Mouse (Mus musculus) lung, embryonic 15.5 days (tissue): ENCODE measurements around the gene Mks1. TPM values are rescaled to one million over a fixed set of nuclear protein-coding genes. Genes with fewer than 3 reads are reported as not detected.

Experiments used
- ATAC-seq: fragments of 200-750 bp; cut with Nextera tagmentation; 2 replicates; pipeline ENCODE4 v1.8.0; 2017; ENCODE audit warnings: moderate number of reproducible peaks, borderline replicate concordance; ENCODE audit not compliant: low FRiP score, low TSS enrichment; ENCODE audit errors: extremely low read depth
- H3K27ac ChIP-seq: fragments of 300-500 bp; sonication (generic); 2 replicates; pipeline ENCODE4 v1.5.1; 2015; ENCODE audit warnings: moderate library complexity, mild to moderate bottlenecking, inconsistent platforms
- H3K27me3 ChIP-seq: fragments of 300-500 bp; sonication (generic); 2 replicates; pipeline ENCODE4 v1.6.1; 2015; ENCODE audit warnings: inconsistent platforms
- H3K36me3 ChIP-seq: fragments of 300-500 bp; sonication (generic); 2 replicates; pipeline ENCODE4 v1.6.1; 2015; ENCODE audit warnings: inconsistent platforms
- H3K4me1 ChIP-seq: fragments of 300-500 bp; sonication (generic); 2 replicates; pipeline ENCODE4 v1.6.1; 2015; ENCODE audit warnings: inconsistent platforms
- H3K4me2 ChIP-seq: fragments of 300-500 bp; sonication (generic); 2 replicates; pipeline ENCODE4 v1.6.1; 2015; ENCODE audit warnings: inconsistent platforms, mild to moderate bottlenecking, moderate library complexity
- H3K4me3 ChIP-seq: fragments of 300-500 bp; sonication (generic); 2 replicates; pipeline ENCODE4 v1.5.1; 2015; ENCODE audit warnings: mild to moderate bottlenecking, inconsistent platforms
- H3K9ac ChIP-seq: fragments of 300-500 bp; sonication (generic); 2 replicates; pipeline ENCODE4 v1.6.1; 2015; ENCODE audit warnings: inconsistent platforms
- H3K9me3 ChIP-seq: fragments of 300-500 bp; sonication (generic); 2 replicates; pipeline ENCODE4 v1.6.1; 2016; ENCODE audit warnings: inconsistent platforms
- WGBS: fragments of 180-500 bp; shearing (Covaris S2); methylation state at CpG from one replicate; pipeline ENCODE4 v1.1.7; 2015; 5-methylcytosine and 5-hydroxymethylcytosine counted together
- polyA plus RNA-seq: library from polyadenylated mRNA; unstranded; fragments of >200 nt; fragmentation: Nextera tagmentation; extraction: Ambion mirVana; gene quantifications from 2 replicates; pipeline ENCODE4 v1.2.1, GENCODE M21; 2015

Mks1 gene
- polyA plus RNA-seq: 15.2 and 16.5 TPM in 2 replicates

DNA sequence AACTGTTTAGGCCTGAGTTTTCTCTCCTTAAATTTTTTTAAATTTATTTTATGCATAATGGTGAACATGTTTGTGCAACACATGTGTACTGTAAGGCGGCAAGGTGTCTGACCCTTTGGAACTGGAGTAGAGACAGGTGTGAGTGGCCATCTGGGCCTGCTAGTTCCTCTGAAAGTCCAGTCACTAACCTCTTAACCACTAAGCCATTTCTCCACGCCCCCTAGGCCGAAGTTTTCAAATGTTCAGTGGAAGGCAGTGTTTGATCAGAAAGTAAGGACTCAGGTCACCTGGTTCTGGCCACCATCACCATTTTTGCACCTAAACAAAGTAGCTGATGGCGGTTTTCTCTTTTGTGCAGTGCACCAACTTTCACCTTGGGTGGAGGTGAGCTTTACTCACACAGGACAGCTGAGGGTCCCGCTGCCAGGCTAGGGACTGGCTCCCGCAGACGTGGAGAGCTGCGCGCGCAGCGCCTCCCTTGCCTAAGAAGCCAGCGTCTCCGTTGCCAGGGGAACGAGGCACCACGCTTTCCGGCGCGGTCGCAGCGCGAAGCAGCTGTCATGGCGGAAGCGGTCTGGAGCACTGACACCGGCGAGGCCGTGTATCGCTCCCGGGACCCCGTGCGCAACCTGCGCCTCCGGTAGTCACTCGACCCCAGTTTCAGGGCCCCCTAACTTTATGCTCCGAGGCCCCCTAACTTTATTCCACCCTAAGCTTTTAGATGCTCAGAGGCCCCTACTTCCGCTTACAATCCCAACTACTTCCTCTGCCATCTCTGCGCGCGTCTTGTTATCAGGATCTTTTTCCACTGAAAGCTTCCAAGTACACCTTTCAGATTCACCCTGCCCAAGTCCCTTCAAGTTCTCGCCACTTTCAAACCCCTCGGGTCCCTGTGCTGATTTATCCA, at the start of gene Mks1:
Gene Mks1, plus strand, starts transcription at position 526 of the 907 bp plus-strand sequence.
- peak within 1 kb of the TSS; percentile 38 for H3K9ac ChIP-seq
- peaks cover 16% of the 10 kb centered on the region for H3K36me3 ChIP-seq
- H3K4me2 ChIP-seq: peak within 1 kb of the TSS; percentile 79
- peak within 1 kb of the TSS; percentile 60 for H3K4me3 ChIP-seq
- no peaks in the 10 kb centered on the region for H3K9me3 ChIP-seq
- WGBS: 4% methylated on average over 40 of the region's 40 CpGs
- peak; percentile 91; the same call in 1 of the 2 replicates for ATAC-seq
- H3K27ac ChIP-seq: peak within 1 kb of the TSS; percentile 36; the same call in 1 of the 2 replicates
- no peaks in the 10 kb centered on the region for H3K27me3 ChIP-seq
- H3K4me1 ChIP-seq: peaks cover 7% of the 10 kb centered on the region

DNA sequence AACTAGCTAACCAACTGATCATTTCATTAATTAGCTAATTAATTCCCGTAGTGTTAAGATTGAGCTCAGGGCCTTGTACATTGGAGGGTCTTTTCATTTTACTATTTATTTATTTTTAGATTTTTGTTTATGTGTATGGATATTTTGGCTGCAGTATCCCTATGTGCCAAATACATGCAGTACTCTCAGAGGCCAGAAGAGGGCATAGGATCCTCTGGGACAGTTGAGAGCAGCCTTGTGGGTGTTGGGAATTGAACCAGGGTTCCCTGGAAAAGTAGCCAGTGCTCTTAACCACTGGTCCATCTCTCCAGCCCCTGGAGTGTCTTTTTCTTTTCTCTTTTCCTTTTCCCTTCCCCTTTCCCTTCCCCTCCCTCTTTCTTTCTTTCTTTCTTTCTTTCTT, 47.6 kb upstream of the Mks1 start:
- ATAC-seq: no peak
- Histone ChIP-seq H3K4me1 (no peaks in the 10 kb centered on the region), H3K9me3 (no peaks in the 10 kb centered on the region), H3K4me3 (no peak overlapping the region), H3K27ac (no peak overlapping the region), H3K27me3 (no peaks in the 10 kb centered on the region), H3K9ac (no peak overlapping the region), H3K36me3 (no peaks in the 10 kb centered on the region), H3K4me2 (no peak overlapping the region)
- WGBS: 52% methylated on average over 1 of the region's 1 CpGs

DNA sequence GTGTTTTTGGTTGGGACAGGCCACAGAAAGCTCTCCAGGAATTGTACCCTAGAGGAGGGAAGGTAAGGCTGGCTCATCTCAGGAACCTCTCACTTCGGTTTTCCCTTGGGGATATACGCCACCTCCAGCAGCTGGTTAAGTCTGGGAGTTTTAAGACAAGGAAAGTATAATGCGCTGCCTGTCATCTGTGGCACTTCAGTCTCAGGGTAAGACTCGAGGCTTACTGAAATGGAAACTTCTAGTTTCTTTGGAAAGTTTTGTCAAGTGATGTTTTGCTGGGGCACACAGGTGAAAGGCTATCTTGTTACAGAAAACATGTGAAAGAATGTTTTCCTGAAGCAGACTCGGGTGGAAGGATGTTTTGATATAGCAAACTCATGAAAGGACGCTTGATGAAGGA, 45.6 kb upstream of the Mks1 start:
- 69% methylated on average over 6 of the region's 6 CpGs for WGBS
- ATAC-seq: no peak
- H3K27ac ChIP-seq: no peak overlapping the region
- H3K9ac ChIP-seq: no peak overlapping the region
- H3K4me1 ChIP-seq: no peaks in the 10 kb centered on the region
- H3K27me3 ChIP-seq: no peaks in the 10 kb centered on the region
- no peak overlapping the region for H3K4me2 ChIP-seq
- no peak overlapping the region for H3K4me3 ChIP-seq
- no peaks in the 10 kb centered on the region for H3K36me3 ChIP-seq
- no peaks in the 10 kb centered on the region for H3K9me3 ChIP-seq

DNA sequence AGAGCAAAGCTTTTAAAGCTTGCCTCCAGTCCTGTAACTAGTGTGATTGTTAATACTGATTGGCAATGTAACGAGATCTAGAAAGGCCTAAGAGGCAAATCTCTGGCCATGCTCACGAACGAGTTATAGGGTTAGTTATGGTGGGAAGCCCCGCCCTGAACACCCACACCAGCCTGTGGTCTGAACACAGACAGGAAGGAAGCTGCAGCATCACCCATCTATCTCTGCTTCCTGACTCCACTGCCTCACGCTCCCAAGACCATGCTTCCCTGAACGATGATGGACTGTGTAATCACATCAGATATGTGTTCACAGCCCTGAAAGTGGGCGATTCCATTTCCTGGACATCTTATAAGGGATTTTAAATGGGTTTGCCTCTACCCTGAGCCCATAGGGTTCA, 44.8 kb upstream of the Mks1 start:
- Histone ChIP-seq H3K4me2 (no peak overlapping the region), H3K27me3 (no peaks in the 10 kb centered on the region), H3K9ac (no peak overlapping the region), H3K36me3 (no peaks in the 10 kb centered on the region), H3K4me3 (no peak overlapping the region), H3K27ac (no peak overlapping the region), H3K4me1 (no peaks in the 10 kb centered on the region), H3K9me3 (no peaks in the 10 kb centered on the region)
- WGBS: 67% methylated on average over 7 of the region's 7 CpGs
- ATAC-seq: no peak

DNA sequence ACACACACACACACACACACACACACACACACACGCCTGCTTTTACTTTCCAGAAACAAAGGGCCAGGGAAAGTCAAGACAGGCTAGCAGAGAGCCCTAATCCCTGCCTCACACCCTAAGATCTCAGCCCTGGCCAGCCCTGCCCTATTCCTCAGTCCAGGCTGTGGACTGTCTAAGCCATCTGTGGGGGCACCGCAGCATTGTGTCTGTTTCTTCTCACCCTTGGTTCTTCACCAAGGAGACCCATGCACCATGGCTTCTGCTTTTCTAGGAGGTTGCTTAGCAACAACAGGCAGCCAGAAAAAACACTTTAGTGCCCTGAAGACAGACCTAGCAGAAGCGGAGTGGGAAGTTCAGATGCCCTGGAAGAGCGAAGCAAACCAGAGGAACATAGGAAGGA, 41.6 kb upstream of the Mks1 start:
- Histone ChIP-seq H3K36me3 (no peaks in the 10 kb centered on the region), H3K4me2 (no peak overlapping the region), H3K27me3 (peaks cover 9% of the 10 kb centered on the region), H3K4me1 (no peaks in the 10 kb centered on the region), H3K9ac (no peak overlapping the region), H3K27ac (no peak overlapping the region), H3K4me3 (no peak overlapping the region), H3K9me3 (no peaks in the 10 kb centered on the region)
- ATAC-seq: no peak
- 65% methylated on average over 4 of the region's 4 CpGs for WGBS

DNA sequence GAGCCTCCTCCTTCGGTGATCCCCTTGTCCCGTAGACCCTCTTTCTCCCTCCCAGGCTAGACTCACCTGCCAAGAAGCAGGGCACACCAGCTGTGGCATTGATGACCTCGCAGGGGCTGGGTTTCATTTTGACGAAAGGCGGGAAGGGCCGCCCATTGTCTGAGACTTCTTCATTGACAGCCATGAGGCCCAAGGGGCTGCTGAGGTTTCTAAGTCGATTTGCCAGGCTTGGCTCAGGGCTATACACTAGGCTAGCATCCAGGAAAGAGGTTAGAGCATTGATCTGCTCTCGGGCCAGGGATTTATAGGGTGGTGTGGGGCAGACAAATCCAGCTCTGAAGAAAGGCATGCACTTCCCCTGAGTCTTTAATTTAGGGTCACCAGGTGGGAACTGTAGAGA, 38.2 kb upstream of the Mks1 start:
- ATAC-seq: no peak
- peaks cover 20% of the 10 kb centered on the region for H3K27me3 ChIP-seq
- H3K27ac ChIP-seq: no peak overlapping the region
- H3K4me3 ChIP-seq: no peak overlapping the region
- no peak overlapping the region for H3K4me2 ChIP-seq
- no peaks in the 10 kb centered on the region for H3K36me3 ChIP-seq
- H3K9me3 ChIP-seq: no peaks in the 10 kb centered on the region
- H3K9ac ChIP-seq: no peak overlapping the region
- 68% methylated on average over 8 of the region's 8 CpGs for WGBS
- 0 out of 2 replicates have a peak, but pooled peaks cover 3% of the 10 kb centered on the region for H3K4me1 ChIP-seq

DNA sequence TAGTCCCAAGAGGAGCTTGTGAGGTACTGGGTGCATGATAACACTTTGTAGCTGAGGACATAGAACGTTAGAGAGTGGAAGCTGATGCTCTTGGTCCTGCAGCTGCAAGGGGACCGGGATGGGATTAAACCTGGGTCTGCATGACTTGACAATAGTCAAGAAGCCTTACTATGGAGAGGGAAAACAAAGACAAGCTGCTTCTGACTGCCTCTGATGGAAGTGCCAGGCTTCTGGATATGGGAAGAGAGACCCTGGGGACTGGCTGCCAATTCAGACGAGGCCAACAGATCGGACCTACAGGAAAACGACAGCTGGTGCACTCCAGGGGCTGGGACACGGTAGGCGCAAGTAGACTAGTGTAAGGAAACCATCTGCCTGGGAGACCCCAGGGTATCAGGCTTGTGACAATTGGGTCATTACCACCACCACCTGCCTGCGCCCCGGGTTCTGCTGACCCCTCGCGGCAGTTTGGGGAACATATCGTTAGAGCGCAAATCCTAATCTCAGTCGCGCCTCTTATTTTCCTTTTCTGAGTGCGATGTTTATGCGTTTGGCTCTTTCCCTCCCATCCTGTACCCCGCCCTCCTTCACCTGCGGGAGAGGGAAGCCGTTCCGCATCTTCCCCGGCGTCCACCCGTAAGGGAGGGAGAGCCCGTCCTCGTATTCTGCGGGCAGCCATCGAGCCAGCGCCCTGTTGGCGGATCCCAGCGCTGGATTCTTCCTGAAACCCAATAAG, 36.1 kb upstream of the Mks1 start:
- Histone ChIP-seq H3K4me1 (0 out of 2 replicates have a peak, but pooled peaks cover 3% of the 10 kb centered on the region), H3K9ac (no peak overlapping the region), H3K27ac (no peak overlapping the region), H3K4me3 (peak overlapping the region; percentile 31), H3K9me3 (no peaks in the 10 kb centered on the region), H3K27me3 (peaks cover 20% of the 10 kb centered on the region), H3K4me2 (peak overlapping the region; percentile 56), H3K36me3 (no peaks in the 10 kb centered on the region)
- ATAC-seq: no peak
- WGBS: 2% methylated on average over 30 of the region's 31 CpGs

DNA sequence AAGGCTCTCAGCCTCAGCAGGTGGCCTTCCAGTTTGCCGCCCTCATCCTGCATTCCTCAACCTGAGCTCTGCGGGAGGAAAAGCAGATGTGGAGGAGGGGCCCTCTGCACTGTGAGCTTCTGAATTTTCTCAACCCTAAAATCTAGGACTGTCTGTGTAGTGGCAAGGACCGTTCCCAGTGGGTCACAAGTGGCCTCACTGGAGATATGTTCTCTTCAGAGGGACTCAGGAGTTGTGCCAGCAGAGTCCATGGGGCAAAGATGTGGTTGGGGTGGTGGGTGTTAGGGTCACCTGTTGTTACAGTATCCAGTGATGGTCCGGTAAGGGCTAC, 35.6 kb upstream of the Mks1 start:
- peak overlapping the region; percentile 31 for H3K4me3 ChIP-seq
- H3K27ac ChIP-seq: no peak overlapping the region
- no peak overlapping the region for H3K9ac ChIP-seq
- ATAC-seq: no peak
- H3K9me3 ChIP-seq: no peaks in the 10 kb centered on the region
- peaks cover 26% of the 10 kb centered on the region for H3K27me3 ChIP-seq
- WGBS: 26% methylated on average over 4 of the region's 4 CpGs
- no peaks in the 10 kb centered on the region for H3K36me3 ChIP-seq
- 0 out of 2 replicates have a peak, but pooled peaks cover 3% of the 10 kb centered on the region for H3K4me1 ChIP-seq
- H3K4me2 ChIP-seq: peak overlapping the region; percentile 56

DNA sequence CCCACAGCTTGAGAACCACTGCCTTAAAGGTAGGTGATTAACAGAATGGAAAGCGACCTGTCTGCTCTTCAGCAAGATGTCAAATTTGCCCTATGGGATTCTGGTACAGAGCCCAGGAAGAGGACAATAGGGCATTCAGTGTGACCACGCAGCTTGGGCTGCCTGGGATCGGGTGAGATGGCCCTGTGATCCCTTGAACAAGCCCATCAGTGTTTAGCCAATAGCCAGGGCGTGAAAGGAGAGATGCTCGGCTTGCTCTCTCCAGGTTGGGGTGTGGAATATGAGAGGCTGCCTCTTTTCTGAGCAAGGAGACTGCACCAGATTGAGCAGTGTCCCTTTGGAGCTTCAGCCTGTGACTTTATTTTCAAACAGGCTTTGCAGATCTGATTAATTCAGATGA, 31.5 kb upstream of the Mks1 start:
- 61% methylated on average over 5 of the region's 5 CpGs for WGBS
- H3K4me1 ChIP-seq: 0 out of 2 replicates have a peak, but pooled peaks cover 3% of the 10 kb centered on the region
- no peak for ATAC-seq
- H3K4me3 ChIP-seq: no peak overlapping the region
- H3K4me2 ChIP-seq: no peak overlapping the region
- peaks cover 17% of the 10 kb centered on the region for H3K27me3 ChIP-seq
- H3K27ac ChIP-seq: no peak overlapping the region
- H3K9me3 ChIP-seq: no peaks in the 10 kb centered on the region
- no peaks in the 10 kb centered on the region for H3K36me3 ChIP-seq
- H3K9ac ChIP-seq: no peak overlapping the region

DNA sequence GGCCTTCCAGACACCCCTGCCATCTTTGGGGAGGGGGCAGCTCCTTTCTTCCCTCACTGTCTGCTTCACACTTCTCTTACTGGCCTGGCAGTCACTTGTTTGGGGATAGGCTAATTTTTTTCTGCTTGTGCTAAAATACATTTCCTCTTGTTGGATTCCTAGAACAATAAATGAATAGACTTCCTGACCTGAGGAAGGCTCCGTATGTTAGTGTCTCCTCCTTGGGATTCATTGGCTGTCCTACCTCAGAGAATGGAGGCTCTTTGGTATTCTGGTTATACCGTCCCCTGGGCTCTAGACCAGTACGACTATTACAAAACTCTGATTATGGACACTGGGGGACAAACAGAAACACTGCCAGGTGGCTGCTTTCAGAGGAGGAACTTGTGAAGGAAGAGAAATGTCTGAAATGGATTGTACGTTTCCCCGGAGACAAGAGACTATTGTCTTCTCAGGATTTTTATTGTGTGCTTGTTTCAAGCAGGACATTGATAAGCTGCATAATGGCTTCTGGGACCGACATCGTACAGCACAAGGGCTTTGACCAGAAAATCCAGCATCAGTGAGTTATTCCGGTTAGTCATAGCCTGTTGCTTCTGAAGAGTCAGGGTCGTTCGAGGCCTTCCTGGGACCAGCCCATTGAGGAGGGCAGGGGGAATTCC, 24.6 kb upstream of the Mks1 start, which contains the start of gene Lpo:
Gene Lpo, minus strand, starts transcription at position 51 of the 662 bp plus-strand sequence.
- ATAC-seq: no peak
- no peak within 1 kb of the TSS for H3K4me3 ChIP-seq
- H3K27me3 ChIP-seq: no peaks in the 10 kb centered on the region
- H3K36me3 ChIP-seq: no peaks in the 10 kb centered on the region
- no peaks in the 10 kb centered on the region for H3K4me1 ChIP-seq
- no peak within 1 kb of the TSS for H3K4me2 ChIP-seq
- no peaks in the 10 kb centered on the region for H3K9me3 ChIP-seq
- WGBS: 61% methylated on average over 10 of the region's 10 CpGs
- no peak within 1 kb of the TSS for H3K9ac ChIP-seq
- no peak within 1 kb of the TSS for H3K27ac ChIP-seq

DNA sequence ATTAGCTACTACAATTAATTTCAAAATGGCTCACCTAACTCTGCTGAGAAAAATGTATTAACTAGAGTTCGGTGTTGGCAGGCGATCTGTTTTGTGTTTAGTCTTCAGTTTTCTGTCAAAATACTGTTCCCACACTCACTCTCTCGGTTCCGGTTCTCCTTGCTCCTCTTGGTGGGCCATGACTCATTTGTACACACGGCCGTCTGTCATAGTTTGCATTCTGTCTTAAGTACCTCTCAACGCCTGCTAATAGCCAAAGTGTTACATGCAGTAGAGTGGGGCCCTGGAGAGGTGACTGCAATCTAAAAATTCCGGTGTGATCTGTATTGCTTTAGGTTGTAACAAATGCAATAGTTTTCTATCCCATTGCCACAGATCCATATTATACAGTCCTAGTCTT, 12.3 kb upstream of the Mks1 start:
- Histone ChIP-seq H3K4me3 (no peak overlapping the region), H3K4me2 (no peak overlapping the region), H3K9me3 (no peaks in the 10 kb centered on the region), H3K27ac (no peak overlapping the region), H3K9ac (no peak overlapping the region), H3K27me3 (peaks cover 10% of the 10 kb centered on the region; the same call in 1 of the 2 replicates), H3K36me3 (no peaks in the 10 kb centered on the region), H3K4me1 (no peaks in the 10 kb centered on the region)
- 47% methylated on average over 8 of the region's 8 CpGs for WGBS
- ATAC-seq: no peak
